Mouse (Mus musculus) subcutaneous adipose tissue, adult 2 months (tissue): ENCODE results near the gene Bri3. TPM values are rescaled to one million over a fixed set of nuclear protein-coding genes. Genes with fewer than 3 reads are reported as not detected.

ENCODE experiments used
- polyA plus RNA-seq: library from polyadenylated mRNA; depleted of rRNA; stranded (reverse); fragments of >200 nt; gene quantifications from 2 replicates; pipeline ENCODE4 v1.2.3, GENCODE M21; 2012; ENCODE audit warnings: low replicate concordance; rRNA removed

Bri3 gene
- polyA plus RNA-seq: 103 and 123 TPM in 2 replicates

DNA sequence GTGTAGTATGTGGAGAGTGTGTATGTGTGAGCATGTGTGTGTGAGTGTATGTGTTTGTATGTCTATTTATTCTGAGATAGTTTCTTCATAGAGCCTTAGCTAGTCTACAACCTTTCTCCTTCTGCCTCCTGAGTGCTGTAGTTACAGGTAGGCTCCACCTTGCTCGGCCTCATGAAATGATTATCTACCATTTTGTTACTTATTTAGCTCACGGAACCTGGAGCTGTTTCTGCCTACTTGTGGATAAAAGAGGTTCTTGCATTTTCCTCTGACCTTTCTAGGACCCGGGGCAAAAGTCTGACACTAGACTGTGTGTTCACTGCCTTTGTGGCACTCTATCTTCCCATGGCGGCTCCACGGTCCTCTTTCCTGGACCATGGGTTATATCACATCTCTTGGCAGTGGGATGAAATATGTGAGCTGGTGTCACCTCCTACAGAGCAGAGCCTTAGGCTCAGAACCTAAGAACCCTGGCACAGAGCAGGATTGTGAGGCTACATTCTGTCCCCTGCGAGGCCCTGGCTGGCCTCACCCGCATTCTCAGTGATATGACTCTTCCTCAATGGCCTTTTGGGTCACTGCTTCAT, at the start of gene Bri3:
Gene Bri3 (plus strand): TSS at position 537 of the 587 bp plus-strand sequence.

DNA sequence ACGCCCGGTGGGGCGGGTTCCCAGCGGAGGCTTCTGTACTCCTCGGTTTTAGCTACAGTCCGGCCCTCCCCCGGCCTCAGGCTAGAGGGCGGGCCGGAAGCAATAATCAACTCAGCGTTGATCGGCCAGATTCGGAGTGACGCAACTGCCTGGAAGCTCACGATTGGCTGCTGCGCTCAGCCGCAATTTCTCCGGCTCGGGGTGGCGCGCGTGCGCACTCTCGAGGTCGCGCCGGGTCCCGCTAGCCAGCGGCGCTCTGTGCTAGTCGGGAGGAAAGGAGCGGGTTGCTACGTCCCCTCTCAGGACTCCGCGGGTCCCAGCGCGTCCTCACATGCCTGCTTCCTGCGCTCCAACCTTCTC, 20.8 kb upstream of the Bri3 start, which contains the start of gene Tecpr1:
Gene Tecpr1 (minus strand): TSS at position 113 of the 360 bp plus-strand sequence.

GRCm38 (mm10) chr5:144357881-144358591, 113.8 kb downstream of the Bri3 start, which contains the start of gene Baiap2l1:
Baiap2l1 (minus strand) TSS chr5:144358112.

Other genes with a start within 250 kb of the Bri3 start
- gene Ccz1, start 229.6 kb upstream of the Bri3 start, polyA plus RNA-seq: 17.4 and 17.8 TPM in 2 replicates
- gene Ocm, start 217.8 kb upstream of the Bri3 start, polyA plus RNA-seq: not detected in 2 replicates
- gene Lmtk2, start 144.0 kb upstream of the Bri3 start, polyA plus RNA-seq: 15.7 and 17.4 TPM in 2 replicates
- 0.07 and 0.35 TPM in 2 replicates for gene Bhlha15, start 54.2 kb upstream of the Bri3 start, polyA plus RNA-seq
- 51.3 and 79.4 TPM in 2 replicates for gene Tecpr1, start 20.8 kb upstream of the Bri3 start, polyA plus RNA-seq
- gene Baiap2l1, start 113.7 kb downstream of the Bri3 start, polyA plus RNA-seq: 1.0 and 3.9 TPM in 2 replicates